Mouse (Mus musculus) gastrocnemius, postnatal 36 days (tissue): ENCODE results near the gene Dnajc13. TPM values are rescaled to one million over a fixed set of nuclear protein-coding genes. Genes with fewer than 3 reads are reported as not detected.

ENCODE experiments used
- DNase-seq, 2 experiments: peaks; one replicate each; pipeline ENCODE4 v3.0.0; 2022
- intact Hi-C: fragments of 180-260 bp; cut with DNase I; formaldehyde crosslinking; loops from one replicate; pipeline ENCODE4 v1.15.1; 2025
- total RNA-seq, 2 experiments: library from RNA; stranded (reverse); gene quantifications; 2 replicates each; pipeline ENCODE4 v1.2.3; 2021

Dnajc13 gene
- total RNA-seq, 2 experiments from 2014 or later = 19.1 to 25.4 TPM

DNA sequence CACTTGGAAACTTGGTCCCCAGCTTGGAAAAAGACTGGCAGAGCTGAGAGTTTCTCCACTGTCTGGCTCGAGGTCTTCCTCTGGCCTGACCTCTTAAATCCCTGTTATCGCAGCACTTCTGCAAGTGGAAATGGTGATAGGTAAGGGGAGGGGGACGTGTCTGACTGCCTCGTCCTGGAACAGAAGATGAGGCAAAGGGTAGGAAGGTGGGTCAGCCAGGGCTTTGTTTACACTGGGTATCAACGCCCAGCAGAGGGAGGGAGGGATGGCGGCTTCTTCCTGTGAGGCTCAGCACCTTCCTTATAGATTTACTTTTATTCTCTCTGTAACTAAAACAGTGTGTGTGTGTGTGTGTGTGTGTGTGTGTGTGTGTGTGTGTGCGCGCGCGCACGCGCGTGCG, 119.9 kb downstream of the Dnajc13 start:
- DNase-seq = no peak
- intact Hi-C loops = no loop called here

GRCm38 (mm10) chr9:104140351-104140750, 122.4 kb downstream of the Dnajc13 start:
- DNase-seq = no peak
- intact Hi-C loops = no loop called here

DNA sequence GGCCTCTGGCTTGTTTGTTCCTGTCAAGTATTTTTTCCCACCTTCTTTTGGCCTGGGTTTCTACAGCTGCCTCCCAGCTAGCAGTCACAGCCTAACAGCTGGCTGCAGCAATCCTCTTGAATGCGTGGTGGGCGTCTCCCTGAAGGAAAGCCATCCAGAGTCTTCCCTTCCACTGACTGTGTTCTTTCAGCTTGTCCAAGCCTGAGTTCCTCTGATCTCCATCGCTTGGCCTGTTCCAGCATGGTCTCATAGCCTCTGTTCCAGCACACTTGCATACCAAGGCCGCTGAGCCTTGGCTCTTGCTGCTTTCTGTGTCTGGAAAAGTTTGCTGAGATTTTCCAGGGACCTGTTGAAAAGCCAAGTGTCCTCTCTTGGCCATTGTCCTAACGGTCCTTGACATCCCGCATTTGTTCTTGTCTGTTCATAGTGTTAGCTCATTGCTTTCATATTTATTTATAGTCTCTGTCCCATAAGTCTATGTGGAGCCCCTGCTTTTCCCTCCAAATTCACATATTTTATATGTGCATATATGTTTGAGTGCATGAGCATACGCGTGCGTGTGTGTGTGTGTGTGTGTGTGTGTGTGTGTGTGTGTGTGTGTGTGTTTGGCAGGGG, 132.5 kb downstream of the Dnajc13 start:
- peak in 1 of 2 experiments; percentile 28 for DNase-seq
- intact Hi-C loops = no loop called here

GRCm38 (mm10) chr9:104128110-104128509, 134.6 kb downstream of the Dnajc13 start:
- intact Hi-C loops = no loop called here
- DNase-seq = no peak

- intact Hi-C loops = no loop called here
- DNase-seq = no peak
Observed at GRCm38 (mm10) chr9:104126833-104127232, 135.9 kb downstream of the Dnajc13 start, which contains the start of gene Ackr4. Ackr4 (minus strand) TSS chr9:104126933.

- DNase-seq = no peak
- intact Hi-C loops = no loop called here
Observed at GRCm38 (mm10) chr9:104123622-104124021, 139.1 kb downstream of the Dnajc13 start.

DNA sequence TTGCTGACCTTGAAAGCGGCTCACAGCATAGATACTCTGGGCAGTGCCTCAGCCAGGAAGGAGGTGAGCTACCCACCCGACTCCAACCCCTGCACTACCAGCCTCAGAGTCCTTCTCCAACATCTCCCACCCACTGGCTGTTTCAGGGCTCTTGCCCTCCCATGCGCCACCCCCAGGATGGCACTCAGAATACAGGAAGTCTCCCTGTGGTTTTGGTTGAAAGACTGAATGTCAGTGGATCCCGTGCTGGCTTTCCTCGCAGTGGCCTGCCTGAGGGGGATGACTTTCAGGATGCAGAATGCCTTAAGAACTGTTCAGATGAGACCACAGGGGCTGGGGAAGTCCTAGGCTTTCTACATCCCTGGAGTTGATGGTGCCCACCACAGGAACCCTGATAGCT, 139.6 kb downstream of the Dnajc13 start:
- intact Hi-C loops = no loop called here
- DNase-seq = no peak

- no peak for DNase-seq
- intact Hi-C loops = no loop called here
Observed at GRCm38 (mm10) chr9:104109151-104109550, 153.6 kb downstream of the Dnajc13 start.

DNA sequence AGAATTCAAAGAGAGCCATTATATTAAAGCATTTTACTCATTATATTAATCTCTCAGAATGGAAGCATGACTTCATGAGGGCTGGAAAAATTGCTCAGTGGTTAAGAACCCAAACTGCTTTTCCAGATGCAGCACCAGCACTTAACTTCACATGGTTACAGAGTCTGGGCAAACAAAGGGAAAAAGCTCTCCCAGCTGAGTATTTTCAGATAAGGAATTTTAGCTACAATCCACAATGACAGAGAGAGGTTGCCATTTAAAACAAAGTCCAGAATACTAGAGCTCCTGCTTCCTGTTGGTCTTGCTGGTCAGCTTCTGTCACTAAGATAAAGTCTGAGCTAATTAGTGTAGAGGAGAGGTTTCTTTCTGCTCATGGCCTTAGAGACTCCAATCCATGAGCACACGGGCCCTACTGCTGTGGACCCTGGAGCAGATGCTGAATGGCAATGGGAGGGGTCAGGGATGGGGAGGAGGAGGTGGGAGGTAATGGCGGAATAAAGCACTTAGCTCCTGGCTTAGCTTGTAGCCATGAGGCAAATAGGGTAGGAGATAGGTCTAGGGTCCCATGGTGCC, 154.1 kb downstream of the Dnajc13 start:
- intact Hi-C loops = no loop called here
- no peak for DNase-seq

DNA sequence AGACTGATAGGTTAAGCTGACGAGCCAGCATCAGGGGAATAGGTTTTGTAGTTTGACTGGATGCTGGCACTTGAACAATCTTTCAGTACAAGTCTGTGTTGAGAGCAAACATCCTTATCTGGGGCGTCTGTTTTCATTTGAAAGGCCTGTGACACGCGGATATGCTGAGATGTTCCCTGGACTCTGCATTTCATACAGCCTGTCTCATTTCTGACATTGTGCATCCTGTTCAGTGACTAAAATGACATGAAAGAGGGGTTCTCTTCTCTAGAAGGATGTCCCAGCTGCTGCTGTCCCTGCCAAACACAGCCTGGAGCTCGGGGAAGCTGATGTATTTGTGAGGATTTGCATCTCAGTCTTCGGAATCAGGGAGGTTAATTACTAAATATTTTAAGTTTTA, 155.2 kb downstream of the Dnajc13 start:
- DNase-seq = no peak
- intact Hi-C loops = no loop called here

- intact Hi-C loops = no loop called here
- no peak for DNase-seq
Observed at GRCm38 (mm10) chr9:104106930-104107329, 155.8 kb downstream of the Dnajc13 start.

- intact Hi-C loops = no loop called here
- no peak for DNase-seq
Observed at GRCm38 (mm10) chr9:104104986-104105385, 157.7 kb downstream of the Dnajc13 start.

DNA sequence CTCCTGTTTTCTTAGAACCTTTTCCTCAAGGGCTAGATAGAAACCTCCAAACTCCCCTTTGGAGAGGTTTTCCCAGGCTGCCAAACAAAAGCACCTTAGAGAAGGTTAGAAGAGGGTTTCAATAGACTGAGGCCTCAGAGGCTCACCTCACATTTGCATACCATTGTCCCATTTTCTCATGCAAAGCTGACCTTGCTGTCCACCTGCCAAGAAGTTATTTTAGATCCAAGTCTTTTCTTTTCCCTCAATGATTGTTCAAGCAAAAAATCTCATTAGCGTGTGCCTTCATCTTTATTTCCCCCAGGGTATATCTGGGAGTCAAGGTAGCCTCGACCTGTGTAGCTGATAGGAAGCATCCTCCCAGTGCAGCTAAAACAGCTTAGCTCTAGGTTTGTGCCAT, 159.8 kb downstream of the Dnajc13 start:
- DNase-seq = no peak
- intact Hi-C loops = no loop called here

DNA sequence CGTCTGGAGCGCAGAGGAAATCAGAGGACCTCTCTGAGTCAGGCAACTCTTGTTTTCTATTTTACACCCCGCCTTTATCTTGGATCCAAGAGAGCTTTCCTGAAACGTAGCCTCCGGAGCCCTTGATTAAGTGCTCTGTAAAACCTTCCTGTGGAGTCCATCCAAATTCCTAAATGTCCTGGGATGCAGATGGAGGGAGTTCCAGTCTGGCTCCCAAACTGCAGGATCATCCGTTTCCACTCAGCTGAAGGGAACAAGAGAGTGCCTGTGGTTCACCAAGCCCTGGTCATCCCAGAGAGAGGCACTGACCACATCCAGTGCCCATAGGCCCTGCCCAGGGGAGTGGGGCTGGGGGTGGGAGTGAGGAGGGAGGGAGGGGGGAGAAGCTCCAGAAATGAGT, 160.4 kb downstream of the Dnajc13 start:
- no peak for DNase-seq
- intact Hi-C loops = no loop called here

GRCm38 (mm10) chr9:104101458-104101857, 161.3 kb downstream of the Dnajc13 start:
- DNase-seq = no peak
- intact Hi-C loops = no loop called here

Other genes with a start within 250 kb of the Dnajc13 start
- gene Gm28305, start 222.3 kb downstream of the Dnajc13 start, total RNA-seq = not detected
- gene Uba5, start 199.8 kb downstream of the Dnajc13 start, total RNA-seq = 10 to 100 TPM; 10.2 to 10.8 TPM
- gene Acad11, start 199.6 kb downstream of the Dnajc13 start, total RNA-seq = 10 to 100 TPM; 36.5 to 40.6 TPM
- 1 to 10 TPM in 1 of 2 experiments, under 1 TPM in 1; 0.87 to 1.1 TPM for gene Ackr4, start 136.0 kb downstream of the Dnajc13 start, total RNA-seq
- under 1 TPM in 1 of 2 experiments, not detected in 1; 0.38 TPM for gene Acpp, start 74.8 kb upstream of the Dnajc13 start, total RNA-seq